Mouse (Mus musculus) ovary, postnatal 36 days (tissue): ENCODE results near the gene Gm31371.
"Not testable (repeated sequence)": the region's sequence is repeated elsewhere in the genome, so short reads cannot be mapped to it uniquely, and the experiment has no call there.

Experiments used
- DNase-seq: peaks from one replicate; pipeline ENCODE4 v3.0.0; 2022; ENCODE audit warnings: low spot score, mixed read lengths

The Gm31371 gene

DNA sequence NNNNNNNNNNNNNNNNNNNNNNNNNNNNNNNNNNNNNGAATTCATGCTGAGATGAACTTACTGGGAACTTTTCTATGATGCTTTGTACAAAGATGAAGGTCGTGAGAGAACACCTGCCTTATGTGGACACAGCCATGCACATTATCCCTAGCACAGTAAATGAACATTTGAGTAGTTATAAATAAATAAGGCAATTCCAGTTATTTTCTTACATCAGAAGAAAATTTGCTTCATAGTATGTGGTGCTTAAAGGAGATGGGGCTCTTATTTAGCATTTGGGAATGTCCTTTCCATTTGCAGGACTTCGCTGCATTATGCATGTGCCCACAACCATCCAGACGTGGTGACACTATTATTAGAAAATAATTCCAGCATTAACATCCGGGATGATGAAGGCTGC, at the start of gene Gm31371:
Gm31371 (plus strand) TSS at position 301 of the 400 bp plus-strand sequence.
- DNase-seq = not testable (repeated sequence)

DNA sequence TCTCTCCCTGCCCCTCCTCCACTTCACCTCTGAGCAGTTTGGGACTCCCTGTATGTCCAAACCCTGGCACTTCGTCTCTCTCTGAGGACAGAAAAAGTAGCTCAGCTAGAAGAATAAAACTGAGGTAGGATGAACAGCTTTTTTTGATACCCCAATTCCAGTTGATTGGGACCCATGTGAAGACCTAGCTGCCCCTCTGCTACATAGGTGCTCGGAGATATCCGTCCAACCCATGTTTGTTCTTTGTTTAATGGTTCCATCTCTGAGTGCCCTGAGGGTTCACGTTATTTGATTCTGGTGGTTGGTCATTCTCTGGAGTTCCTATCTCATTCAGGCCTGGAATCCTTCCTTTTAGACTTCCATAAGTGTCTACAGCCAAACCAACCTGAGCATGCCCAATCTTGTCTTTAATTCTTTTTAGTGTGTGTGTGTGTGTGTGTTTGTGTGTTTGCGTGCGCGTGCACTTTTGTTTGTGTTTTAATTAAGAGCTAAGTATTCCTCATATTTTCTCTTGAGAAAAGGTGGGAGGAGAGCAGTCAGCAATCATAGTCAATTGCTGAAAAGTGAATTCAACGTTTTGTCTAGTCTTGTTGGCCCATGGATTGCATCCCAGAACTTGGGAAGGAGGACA, 3.3 kb downstream of the Gm31371 start:
- DNase-seq = not testable (repeated sequence)

DNA sequence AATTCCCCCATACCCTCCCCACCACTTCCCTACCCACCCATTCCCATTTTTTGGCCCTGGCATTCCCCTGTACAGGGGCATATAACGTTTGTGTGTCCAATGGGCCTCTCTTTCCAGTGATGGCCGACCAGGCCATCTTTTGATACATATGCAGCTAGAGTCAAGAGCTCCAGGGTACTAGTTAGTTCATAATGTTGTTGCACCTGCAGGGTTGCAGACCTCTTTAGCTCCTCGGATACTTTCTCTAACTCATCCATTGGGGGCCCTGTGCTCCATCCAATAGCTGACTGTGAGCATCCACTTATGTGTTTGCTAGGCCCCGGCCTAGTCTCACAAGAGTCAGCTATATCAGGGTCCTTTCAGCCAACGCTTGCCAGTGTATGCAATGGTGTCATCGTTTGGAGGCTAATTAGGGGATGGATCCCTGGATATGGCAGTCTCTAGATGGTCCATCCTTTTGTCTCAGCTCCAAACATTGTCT, 5.7 kb downstream of the Gm31371 start:
- DNase-seq = peak; percentile 8

DNA sequence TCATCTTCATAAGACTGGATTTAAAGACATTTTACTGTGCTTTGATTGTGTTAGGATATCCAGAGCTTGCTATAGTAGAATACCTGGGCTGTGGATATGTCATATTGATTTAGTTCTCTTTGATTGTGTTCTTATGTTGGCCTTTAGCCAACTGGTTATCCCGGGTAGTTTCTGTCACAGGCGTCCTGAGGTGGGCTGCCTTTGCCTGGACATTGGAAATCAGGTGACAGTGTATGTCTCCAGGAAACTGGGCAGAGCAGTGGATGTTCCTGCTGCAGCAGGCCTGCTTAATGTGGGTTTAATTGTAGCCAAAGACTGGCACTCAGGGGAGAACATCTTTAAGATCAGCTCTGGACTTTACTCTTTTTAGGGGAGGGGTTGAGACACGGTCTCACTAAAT, 15.9 kb downstream of the Gm31371 start:
- not testable (repeated sequence) for DNase-seq

DNA sequence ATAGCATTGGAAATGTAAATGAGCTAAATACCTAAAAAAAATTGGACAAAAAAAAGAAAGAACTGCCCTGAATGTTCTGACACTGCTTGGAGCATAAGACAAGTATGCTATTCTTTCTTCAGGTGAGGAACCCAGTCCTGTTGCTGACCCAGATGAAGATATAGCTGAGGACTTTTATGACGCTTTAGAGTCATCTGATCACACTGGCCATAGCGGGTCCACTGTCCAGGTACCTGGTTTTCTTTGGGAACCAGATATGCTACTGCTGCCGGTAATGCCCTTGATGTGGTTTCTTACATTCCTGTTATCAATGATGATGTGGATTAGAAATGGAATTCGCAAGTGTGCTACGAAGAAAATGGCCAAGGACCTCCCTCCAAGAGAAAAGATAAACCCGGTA, 31.1 kb downstream of the Gm31371 start:
- peak; percentile 5 for DNase-seq

DNA sequence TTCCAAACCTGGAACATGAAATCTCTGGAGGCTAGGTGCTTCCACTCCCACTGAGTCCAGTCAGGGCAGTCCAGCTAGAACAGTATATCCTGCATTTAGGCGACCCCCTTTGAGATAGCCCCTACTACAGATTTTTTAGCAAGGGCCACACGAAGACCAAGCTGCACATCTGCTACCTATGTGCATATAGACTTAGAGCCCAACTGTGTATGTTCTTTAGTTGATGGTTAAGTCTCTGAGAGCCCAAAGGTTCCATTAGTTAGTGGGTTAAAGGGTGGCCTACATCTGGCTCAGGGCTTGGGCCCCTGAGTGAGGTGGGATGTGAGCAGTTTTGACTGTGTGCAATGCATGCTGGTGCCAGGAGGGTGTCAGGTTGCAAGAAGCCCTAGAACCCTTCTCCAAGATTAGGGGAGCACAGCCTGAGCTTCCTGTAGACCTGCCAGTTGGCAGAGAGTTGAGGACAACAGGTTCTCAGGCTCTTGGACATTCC, 32.4 kb downstream of the Gm31371 start:
- DNase-seq = peak; percentile 3

DNA sequence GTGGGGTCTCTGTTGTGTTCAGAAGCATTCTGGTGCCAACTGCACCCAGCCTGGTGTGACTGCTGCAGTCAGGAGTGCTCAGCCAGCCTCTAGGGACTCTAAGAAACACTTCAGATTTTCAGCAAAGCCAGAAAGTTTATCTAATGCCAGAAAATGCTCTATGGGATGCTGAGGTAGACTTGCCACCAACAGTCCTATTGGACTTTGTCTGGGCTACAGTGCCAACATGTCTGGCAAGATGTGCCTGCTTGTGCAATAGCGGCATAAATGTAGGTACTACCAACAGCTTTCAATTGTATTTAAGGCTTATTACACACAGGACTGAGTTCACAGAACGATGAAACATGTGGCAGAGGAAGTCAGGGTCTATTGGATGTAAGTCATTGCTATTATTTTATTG, 57.7 kb downstream of the Gm31371 start:
- no peak for DNase-seq

DNA sequence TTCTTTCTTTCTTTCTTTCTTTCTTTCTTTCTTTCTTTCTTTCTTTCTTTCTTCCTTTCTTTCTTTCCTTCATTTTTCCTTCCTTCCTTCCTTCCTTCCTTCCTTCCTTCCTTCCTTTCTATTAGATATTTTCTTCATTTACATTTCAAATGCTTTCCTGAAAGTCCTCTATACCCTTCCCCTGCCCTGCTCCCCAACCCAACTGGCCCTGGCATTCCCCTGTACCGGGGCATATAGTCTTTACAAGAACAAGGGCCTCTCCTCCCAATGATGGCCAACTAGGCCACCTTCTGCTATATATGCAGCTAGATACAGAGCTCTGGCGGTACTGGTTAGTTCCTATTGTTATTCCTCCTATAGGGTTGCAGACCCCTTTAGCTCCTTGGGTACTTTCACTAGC, 60.6 kb downstream of the Gm31371 start:
- peak; percentile 5 for DNase-seq

DNA sequence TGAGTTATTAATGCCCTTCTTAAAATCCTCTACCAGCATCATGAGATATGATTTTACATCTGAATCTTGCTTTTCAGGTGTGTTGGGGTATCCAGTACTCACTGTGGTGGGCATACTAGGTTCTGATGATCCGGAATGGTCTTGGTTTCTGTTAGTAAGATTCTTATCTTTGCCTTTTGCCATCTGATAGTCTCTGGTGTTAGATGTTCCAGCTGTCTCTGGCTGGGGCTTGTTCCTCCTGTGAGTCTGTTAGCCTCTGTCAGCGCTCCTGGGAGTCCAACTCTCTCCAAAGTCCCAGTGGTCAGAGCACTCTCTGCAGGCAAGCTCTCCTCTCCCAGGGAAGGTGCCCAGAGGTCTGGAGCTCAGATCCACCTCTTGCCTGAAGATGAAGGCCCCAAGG, 65.0 kb downstream of the Gm31371 start:
- DNase-seq = peak; percentile 20

DNA sequence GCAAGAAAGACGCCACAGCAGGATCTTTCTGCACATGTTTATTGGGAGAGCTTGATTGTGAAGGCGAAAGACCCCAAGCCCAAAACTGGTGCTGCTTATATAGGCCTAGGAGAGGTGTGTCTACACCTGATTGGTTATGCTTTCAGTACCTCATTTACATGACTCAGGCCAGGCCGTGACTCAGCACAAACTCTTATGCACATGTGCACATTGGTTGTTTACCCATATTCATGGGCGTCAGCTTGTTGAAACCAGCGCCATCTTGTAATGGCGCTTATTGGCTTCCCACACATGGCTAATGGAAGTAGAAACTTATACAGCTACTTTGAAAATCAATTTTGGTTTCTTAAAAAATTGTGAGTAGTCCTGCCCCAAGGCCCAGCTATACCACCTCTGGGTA, 72.0 kb downstream of the Gm31371 start:
- not testable (repeated sequence) for DNase-seq
